Mouse (Mus musculus) cerebellum, postnatal 36 days (tissue): ENCODE data around the gene Dctn1.
"Not testable (repeated sequence)": the region's sequence is repeated elsewhere in the genome, so short reads cannot be mapped to it uniquely, and the experiment has no call there.

ENCODE experiments used
- DNase-seq, 2 experiments: peaks; one replicate each; pipeline ENCODE4 v3.0.0; 2021 to 2022; ENCODE audit warnings: mixed read lengths in 2 of 2

Dctn1 gene

GRCm38 (mm10) chr6:83136881-83137575 lies 28.7 kb upstream of the Dctn1 start:
- no peak for DNase-seq

- DNase-seq, result peak in 1 of 2 experiments; percentile 41
Observed at GRCm38 (mm10) chr6:83137576-83137950, 28.2 kb upstream of the Dctn1 start.

- no peak for DNase-seq
Observed at GRCm38 (mm10) chr6:83138056-83138455, 27.7 kb upstream of the Dctn1 start.

- DNase-seq, result no peak
Observed at GRCm38 (mm10) chr6:83140044-83140443, 25.7 kb upstream of the Dctn1 start.

GRCm38 (mm10) chr6:83141636-83142035 lies 24.1 kb upstream of the Dctn1 start:
- DNase-seq, result no peak

- DNase-seq, result peak in 1 of 2 experiments; percentile 25
Observed at GRCm38 (mm10) chr6:83142211-83142731, 23.4 kb upstream of the Dctn1 start.

GRCm38 (mm10) chr6:83142886-83143285 lies 22.8 kb upstream of the Dctn1 start:
- DNase-seq, result no peak

GRCm38 (mm10) chr6:83145209-83145608 lies 20.5 kb upstream of the Dctn1 start:
- DNase-seq, result no peak

GRCm38 (mm10) chr6:83145805-83146204 lies 19.9 kb upstream of the Dctn1 start:
- no peak for DNase-seq

- no peak for DNase-seq
Observed at GRCm38 (mm10) chr6:83147280-83147679, 18.4 kb upstream of the Dctn1 start.

GRCm38 (mm10) chr6:83151721-83152120 lies 14.0 kb upstream of the Dctn1 start:
- DNase-seq, result no peak

- DNase-seq, result no peak
Observed at GRCm38 (mm10) chr6:83153038-83153437, 12.7 kb upstream of the Dctn1 start.

GRCm38 (mm10) chr6:83153485-83153884 lies 12.2 kb upstream of the Dctn1 start:
- no peak for DNase-seq

- peak; percentile 23 to 36 for DNase-seq
Observed at GRCm38 (mm10) chr6:83155552-83156238, 10.0 kb upstream of the Dctn1 start.

GRCm38 (mm10) chr6:83156259-83156684 lies 9.4 kb upstream of the Dctn1 start, which contains the start of the genes Wdr54 and 1700003E16Rik:
TSS of gene Wdr54 (minus strand) at chr6:83156397.
TSS of gene 1700003E16Rik (plus strand) at chr6:83156404.
- peak; percentile 65 to 72 for DNase-seq

- not testable (repeated sequence) for DNase-seq
Observed at GRCm38 (mm10) chr6:83159456-83159855, 6.3 kb upstream of the Dctn1 start.

- DNase-seq, result no peak
Observed at GRCm38 (mm10) chr6:83161442-83161841, 4.3 kb upstream of the Dctn1 start.

GRCm38 (mm10) chr6:83161921-83162641 lies 3.6 kb upstream of the Dctn1 start:
- DNase-seq, result peak in 1 of 2 experiments; percentile 32

- peak; percentile 82 to 85 for DNase-seq
Observed at GRCm38 (mm10) chr6:83162701-83163100, 3.0 kb upstream of the Dctn1 start.

GRCm38 (mm10) chr6:83165026-83165606 lies 604 bp upstream of the Dctn1 start:
- no peak for DNase-seq

GRCm38 (mm10) chr6:83166243-83166630 lies 517 bp downstream of the Dctn1 start:
- no peak for DNase-seq

- no peak for DNase-seq
Observed at GRCm38 (mm10) chr6:83169872-83170271, 4.2 kb downstream of the Dctn1 start.

GRCm38 (mm10) chr6:83171063-83171462 lies 5.3 kb downstream of the Dctn1 start:
- DNase-seq, result no peak
